Mouse (Mus musculus) ZHBTc4 (cell line): Measurements from ENCODE around the gene Gm7534.
A peak's percentile ranks its signal among the peaks of the same experiment; 100 is the strongest.
"Not testable (repeated sequence)": the region's sequence is repeated elsewhere in the genome, so short reads cannot be mapped to it uniquely, and the experiment has no call there.

Experiments
- DNase-seq: peaks from one replicate; pipeline ENCODE4 v3.0.0-alpha.2; 2011; ENCODE audit warnings: low read depth, low spot score

The Gm7534 gene

GRCm38 (mm10) chr4:134203340-134203896 lies 614 bp upstream of the Gm7534 start:
- DNase-seq = no peak

- DNase-seq = peak; percentile 79
Observed at GRCm38 (mm10) chr4:134199371-134199770, 3.4 kb downstream of the Gm7534 start.

GRCm38 (mm10) chr4:134186268-134186667 lies 16.5 kb downstream of the Gm7534 start:
- DNase-seq = no peak

- DNase-seq = no peak
Observed at GRCm38 (mm10) chr4:134185569-134185968, 17.2 kb downstream of the Gm7534 start.

- DNase-seq = no peak
Observed at GRCm38 (mm10) chr4:134183711-134184110, 19.1 kb downstream of the Gm7534 start.

- DNase-seq = peak; percentile 34
Observed at GRCm38 (mm10) chr4:134181825-134182224, 21.0 kb downstream of the Gm7534 start.

- DNase-seq = no peak
Observed at GRCm38 (mm10) chr4:134181112-134181511, 21.7 kb downstream of the Gm7534 start.

GRCm38 (mm10) chr4:134172391-134172790 lies 30.4 kb downstream of the Gm7534 start:
- no peak for DNase-seq

GRCm38 (mm10) chr4:134166906-134167305 lies 35.9 kb downstream of the Gm7534 start:
- DNase-seq = peak; percentile 35

GRCm38 (mm10) chr4:134165548-134166465 lies 37.0 kb downstream of the Gm7534 start:
- DNase-seq = no peak

GRCm38 (mm10) chr4:134165024-134165423 lies 37.8 kb downstream of the Gm7534 start:
- DNase-seq = no peak

- no peak for DNase-seq
Observed at GRCm38 (mm10) chr4:134164591-134164990, 38.2 kb downstream of the Gm7534 start.

- not testable (repeated sequence) for DNase-seq
Observed at GRCm38 (mm10) chr4:134160071-134160470, 42.7 kb downstream of the Gm7534 start.

- DNase-seq = no peak
Observed at GRCm38 (mm10) chr4:134158774-134159173, 44.0 kb downstream of the Gm7534 start.

- no peak for DNase-seq
Observed at GRCm38 (mm10) chr4:134157558-134157957, 45.2 kb downstream of the Gm7534 start.

GRCm38 (mm10) chr4:134156744-134157143 lies 46.1 kb downstream of the Gm7534 start:
- DNase-seq = no peak

GRCm38 (mm10) chr4:134155961-134156465 lies 46.8 kb downstream of the Gm7534 start:
- DNase-seq = no peak

GRCm38 (mm10) chr4:134155531-134155930 lies 47.3 kb downstream of the Gm7534 start:
- no peak for DNase-seq

- no peak for DNase-seq
Observed at GRCm38 (mm10) chr4:134154354-134154753, 48.5 kb downstream of the Gm7534 start.

- no peak for DNase-seq
Observed at GRCm38 (mm10) chr4:134153656-134154055, 49.1 kb downstream of the Gm7534 start.

- DNase-seq = no peak
Observed at GRCm38 (mm10) chr4:134152112-134152511, 50.7 kb downstream of the Gm7534 start.

- peak; percentile 25 for DNase-seq
Observed at GRCm38 (mm10) chr4:134149389-134149788, 53.4 kb downstream of the Gm7534 start.

- not testable (repeated sequence) for DNase-seq
Observed at GRCm38 (mm10) chr4:134144297-134144696, 58.5 kb downstream of the Gm7534 start.
